Mouse (Mus musculus): ENCODE measurements at regions not wholly inside any gene's neighbourhood (a gene's known extent, or its start where the extent isn't known, plus 50 kb on each side); places are given as distances from the start of the nearest gene placed in this dataset.

DNA sequence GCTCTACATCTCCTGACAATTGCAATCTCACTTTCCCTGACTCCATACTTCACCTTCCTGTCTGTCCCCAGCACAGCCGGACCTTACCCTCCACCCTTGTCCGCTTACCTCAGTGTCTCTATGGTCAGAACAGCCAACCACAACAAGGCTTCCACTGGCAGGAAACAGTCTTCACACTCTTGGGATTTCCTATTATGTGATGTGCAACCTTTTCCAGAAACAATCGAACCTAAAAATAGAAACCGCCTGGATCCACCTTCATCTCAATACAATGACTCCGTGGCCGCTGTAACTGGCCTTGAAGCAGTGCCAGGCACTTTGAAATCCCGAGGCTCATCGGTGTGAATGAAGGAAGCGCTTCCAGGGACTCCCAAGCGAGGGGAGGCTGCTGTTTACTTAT lies 252.3 kb upstream of the Tsc22d2 start:
- no peak for TF ChIP-seq GATA1 (IDR thresholded peaks at IDR 0.05; ENCODE audit: low read length)
- no peak for TF ChIP-seq TAL1 (IDR thresholded peaks at IDR 0.05; ENCODE audit: low read length)

All from erythroblast, embryonic 14.5 days (primary cell).